Mouse (Mus musculus) neural tube, embryonic 11.5 days (tissue): Measurements from ENCODE around the gene Dysf. TPM values are rescaled to one million over a fixed set of nuclear protein-coding genes. Genes with fewer than 3 reads are reported as not detected.

Experiments used
- ATAC-seq: fragments of 200-750 bp; cut with Nextera tagmentation; 2 replicates; pipeline ENCODE4 v1.8.0; 2017; ENCODE audit warnings: moderate number of reproducible peaks, mild to moderate bottlenecking, moderate TSS enrichment, moderate library complexity; ENCODE audit not compliant: insufficient read depth, low FRiP score, low TSS enrichment
- DNase-seq: peaks from one replicate; pipeline ENCODE4 v3.0.0-alpha.2; 2015; ENCODE audit warnings: low spot score
- H3K27ac ChIP-seq: fragments of 300-500 bp; sonication (generic); 2 replicates; pipeline ENCODE4 v1.5.1; 2014; ENCODE audit warnings: low read depth, mild to moderate bottlenecking, low read length
- H3K27me3 ChIP-seq: fragments of 300-500 bp; sonication (generic); 2 replicates; pipeline ENCODE4 v1.6.1; 2014; ENCODE audit warnings: mild to moderate bottlenecking, low read length, mixed read lengths; ENCODE audit not compliant: control insufficient read depth, insufficient read depth
- H3K36me3 ChIP-seq: fragments of 300-500 bp; sonication (generic); 2 replicates; pipeline ENCODE4 v1.6.1; 2014; ENCODE audit warnings: mild to moderate bottlenecking, low read length, moderate library complexity, mixed read lengths; ENCODE audit not compliant: control insufficient read depth, insufficient read depth
- H3K4me1 ChIP-seq: fragments of 300-500 bp; sonication (generic); 2 replicates; pipeline ENCODE4 v1.6.1; 2014; ENCODE audit warnings: low read length, mixed read lengths; ENCODE audit not compliant: control insufficient read depth, insufficient read depth
- H3K4me2 ChIP-seq: fragments of 300-500 bp; sonication (generic); 2 replicates; pipeline ENCODE4 v1.6.1; 2014; ENCODE audit warnings: low read depth, mild to moderate bottlenecking, moderate library complexity
- H3K4me3 ChIP-seq: fragments of 300-500 bp; sonication (generic); 2 replicates; pipeline ENCODE4 v1.5.1; 2014; ENCODE audit warnings: low read depth, low read length
- H3K9ac ChIP-seq: fragments of 300-500 bp; sonication (generic); 2 replicates; pipeline ENCODE4 v1.6.1; 2014; ENCODE audit warnings: mild to moderate bottlenecking, low read length
- H3K9me3 ChIP-seq: fragments of 300-500 bp; sonication (generic); 2 replicates; pipeline ENCODE4 v1.6.1; 2016; ENCODE audit warnings: low read length; ENCODE audit not compliant: control insufficient read depth
- WGBS: fragments of 180-500 bp; shearing (Covaris S2); extraction: QIAGEN DNeasy Blood & Tissue Kit; methylation state at CpG from one replicate; pipeline ENCODE4 v1.1.7; 2014; 5-methylcytosine and 5-hydroxymethylcytosine counted together
- polyA plus RNA-seq: library from polyadenylated mRNA; unstranded; fragments of >200 nt; fragmentation: Nextera tagmentation; extraction: Ambion mirVana; gene quantifications from 2 replicates; pipeline ENCODE4 v1.2.1, GENCODE M21; 2014

Dysf gene
- polyA plus RNA-seq, 1 experiment from 2014 or later: 6.3 TPM

DNA sequence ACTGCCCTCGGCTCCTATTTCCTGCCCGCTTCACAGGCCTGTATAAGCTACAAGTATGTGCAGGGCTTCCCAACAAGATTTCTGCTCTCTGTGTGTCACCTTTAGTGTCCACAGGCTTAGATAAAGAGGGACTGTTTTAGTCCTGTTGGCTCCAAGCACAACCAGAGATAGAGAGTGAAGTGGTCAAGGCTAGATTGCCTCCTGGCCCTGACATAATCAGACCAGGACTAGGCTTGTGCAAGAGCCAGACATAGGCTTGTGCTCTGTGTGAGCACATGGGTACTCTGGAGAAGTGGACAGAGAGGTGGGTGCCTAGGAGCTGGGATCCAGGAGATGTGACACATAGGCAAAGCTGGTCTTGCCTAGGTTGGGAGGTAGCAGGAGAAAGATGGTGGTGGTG lies 146.1 kb downstream of the Dysf start:
- H3K4me3 ChIP-seq: no peak overlapping the region
- ATAC-seq (no peak), DNase-seq (no peak)
- H3K27me3 ChIP-seq: no peaks in the 10 kb centered on the region
- no peaks in the 10 kb centered on the region for H3K36me3 ChIP-seq
- no peak overlapping the region for H3K4me2 ChIP-seq
- WGBS: 93% methylated on average over 2 of the region's 2 CpGs
- H3K4me1 ChIP-seq: no peaks in the 10 kb centered on the region
- no peaks in the 10 kb centered on the region for H3K9me3 ChIP-seq
- no peak overlapping the region for H3K9ac ChIP-seq
- no peak overlapping the region for H3K27ac ChIP-seq

DNA sequence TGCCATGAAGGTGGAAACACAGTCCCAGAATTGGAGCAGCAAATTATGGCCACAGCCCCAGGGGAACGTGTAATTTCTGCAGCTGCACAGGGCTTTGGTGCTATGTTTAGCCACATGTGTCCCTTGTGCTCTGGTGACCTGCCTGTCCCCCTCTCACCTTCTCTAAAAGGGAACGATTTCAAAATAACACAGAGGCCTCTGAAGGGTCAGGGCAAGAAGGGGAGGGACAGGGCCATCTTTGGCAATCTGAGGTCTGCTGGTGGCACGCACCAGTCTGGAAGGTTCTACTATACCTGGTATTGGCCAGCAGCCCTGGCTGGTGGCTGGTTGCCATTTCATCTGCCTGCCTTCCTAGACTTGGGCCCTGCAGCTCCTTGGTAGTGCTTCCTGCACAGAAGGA lies 147.4 kb downstream of the Dysf start:
- Histone ChIP-seq H3K27ac (no peak overlapping the region), H3K4me3 (no peak overlapping the region), H3K4me2 (no peak overlapping the region), H3K9me3 (no peaks in the 10 kb centered on the region), H3K36me3 (no peaks in the 10 kb centered on the region), H3K9ac (no peak overlapping the region), H3K4me1 (no peaks in the 10 kb centered on the region), H3K27me3 (no peaks in the 10 kb centered on the region)
- DNase-seq: no peak
- no peak for ATAC-seq
- 74% methylated on average over 3 of the region's 3 CpGs for WGBS

DNA sequence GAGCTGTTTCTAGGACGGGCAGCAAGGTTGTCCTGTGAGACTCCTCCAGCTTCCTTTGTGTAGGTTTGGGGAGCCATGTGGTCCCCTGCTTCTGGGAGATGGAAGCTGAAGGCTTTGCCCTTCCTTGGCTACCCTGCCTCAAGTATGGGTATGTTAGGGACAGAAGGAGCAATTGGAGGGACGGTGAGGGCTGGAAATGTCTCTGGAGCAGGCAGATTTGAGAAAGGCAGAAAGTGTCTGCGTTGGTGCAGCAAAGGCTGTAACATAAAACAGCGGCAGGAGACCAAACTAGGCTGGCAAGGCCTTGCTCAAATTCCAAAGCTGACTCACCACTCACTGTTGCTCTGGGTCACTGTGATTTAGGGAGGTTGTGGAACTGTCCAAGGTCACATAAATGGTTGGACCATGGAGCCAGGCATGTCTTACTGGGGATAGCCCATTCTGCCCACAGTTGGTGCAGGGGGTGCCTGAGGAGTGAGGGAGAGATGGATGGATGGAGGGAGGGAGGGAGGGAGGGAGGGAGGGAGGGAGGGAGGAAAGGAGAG lies 148.2 kb downstream of the Dysf start:
- no peak for ATAC-seq
- Histone ChIP-seq H3K36me3 (no peaks in the 10 kb centered on the region), H3K27ac (no peak overlapping the region), H3K4me2 (no peak overlapping the region), H3K9me3 (no peaks in the 10 kb centered on the region), H3K27me3 (no peaks in the 10 kb centered on the region), H3K4me1 (no peaks in the 10 kb centered on the region), H3K4me3 (no peak overlapping the region), H3K9ac (no peak overlapping the region)
- 74% methylated on average over 4 of the region's 4 CpGs for whole genome bisulfite sequencing
- DNase-seq: no peak

DNA sequence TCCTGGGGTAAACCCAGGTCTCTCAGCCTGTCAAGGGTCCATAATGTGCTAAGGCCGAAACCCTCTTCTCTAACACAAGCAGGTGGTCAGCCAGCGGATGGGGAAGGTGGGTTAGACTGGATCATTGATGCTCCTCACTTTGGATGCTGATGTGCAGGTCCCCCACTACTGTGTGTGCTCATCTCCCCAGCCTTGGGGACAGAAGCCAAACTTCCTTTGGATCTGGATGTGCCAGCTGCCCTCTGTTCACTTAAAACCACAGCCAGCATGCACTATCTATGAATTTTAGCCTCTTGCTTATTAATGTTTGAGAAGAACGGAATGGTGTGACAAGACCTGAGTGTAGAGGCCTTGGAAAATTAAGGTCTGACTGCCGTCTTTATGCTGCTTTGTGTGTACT lies 150.7 kb downstream of the Dysf start:
- no peaks in the 10 kb centered on the region for H3K27me3 ChIP-seq
- H3K27ac ChIP-seq: no peak overlapping the region
- no peaks in the 10 kb centered on the region; the same call in 1 of the 2 replicates for H3K9me3 ChIP-seq
- ATAC-seq: no peak
- no peak overlapping the region for H3K9ac ChIP-seq
- H3K4me2 ChIP-seq: no peak overlapping the region
- no peaks in the 10 kb centered on the region for H3K4me1 ChIP-seq
- no peaks in the 10 kb centered on the region for H3K36me3 ChIP-seq
- DNase-seq: no peak
- WGBS: 92% methylated on average over 4 of the region's 4 CpGs
- no peak overlapping the region for H3K4me3 ChIP-seq

DNA sequence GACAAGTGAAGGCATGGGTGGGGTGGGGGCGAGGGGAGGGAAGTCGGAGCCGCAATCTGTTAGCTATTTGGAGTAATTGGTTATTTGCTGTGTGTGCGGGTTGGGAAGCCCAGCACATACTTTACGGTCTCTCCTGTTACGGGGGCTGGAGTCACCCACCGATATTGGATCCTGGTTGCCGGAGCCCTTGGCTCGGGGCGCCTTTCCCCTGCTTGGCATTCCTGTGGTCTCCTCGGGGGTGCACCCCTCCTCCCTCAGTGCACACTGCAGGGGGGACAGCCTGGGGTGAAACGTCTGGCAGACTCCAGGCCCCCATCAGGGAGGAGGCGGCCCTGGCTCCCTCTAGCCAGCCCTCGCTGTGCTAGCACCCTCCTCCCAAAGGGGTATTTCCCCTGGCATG lies 159.2 kb downstream of the Dysf start:
- DNase-seq: no peak

DNA sequence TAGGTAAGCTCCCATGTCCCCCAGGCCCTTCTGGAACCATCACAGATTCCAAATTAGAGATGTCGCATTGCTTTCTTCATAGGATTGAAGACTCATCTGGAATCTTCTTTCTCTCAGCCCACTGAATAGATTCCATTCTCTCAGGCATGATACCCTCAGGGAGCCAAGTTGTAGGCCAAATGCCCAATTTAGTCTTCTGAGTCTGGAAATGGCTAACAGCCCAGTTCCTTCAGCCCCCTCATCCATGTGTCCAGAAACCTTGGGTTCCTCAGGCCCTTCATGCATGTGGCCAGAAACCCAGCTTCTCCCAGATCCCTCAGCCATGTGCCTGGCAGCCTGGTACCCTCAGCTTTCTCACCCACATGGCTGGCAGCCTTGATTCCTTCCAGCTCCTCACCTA lies 160.2 kb downstream of the Dysf start:
- Histone ChIP-seq H3K4me2 (no peak overlapping the region), H3K4me1 (no peaks in the 10 kb centered on the region), H3K4me3 (no peak overlapping the region), H3K27ac (no peak overlapping the region), H3K9ac (no peak overlapping the region), H3K9me3 (no peaks in the 10 kb centered on the region), H3K36me3 (no peaks in the 10 kb centered on the region), H3K27me3 (no peaks in the 10 kb centered on the region)
- no peak for ATAC-seq
- WGBS: 100% methylated on average over 1 of the region's 1 CpGs
- no peak for DNase-seq

More for the DNA sequence above, 159.2 kb downstream of the Dysf start:
- ATAC-seq: no peak
- H3K4me2 ChIP-seq: no peak overlapping the region
- H3K27me3 ChIP-seq: no peaks in the 10 kb centered on the region
- H3K4me1 ChIP-seq: no peaks in the 10 kb centered on the region
- no peaks in the 10 kb centered on the region; the same call in 1 of the 2 replicates for H3K9me3 ChIP-seq
- no peaks in the 10 kb centered on the region for H3K36me3 ChIP-seq
- no peak overlapping the region for H3K27ac ChIP-seq
- 82% methylated on average over 14 of the region's 14 CpGs for WGBS
- no peak overlapping the region for H3K9ac ChIP-seq
- no peak overlapping the region for H3K4me3 ChIP-seq

DNA sequence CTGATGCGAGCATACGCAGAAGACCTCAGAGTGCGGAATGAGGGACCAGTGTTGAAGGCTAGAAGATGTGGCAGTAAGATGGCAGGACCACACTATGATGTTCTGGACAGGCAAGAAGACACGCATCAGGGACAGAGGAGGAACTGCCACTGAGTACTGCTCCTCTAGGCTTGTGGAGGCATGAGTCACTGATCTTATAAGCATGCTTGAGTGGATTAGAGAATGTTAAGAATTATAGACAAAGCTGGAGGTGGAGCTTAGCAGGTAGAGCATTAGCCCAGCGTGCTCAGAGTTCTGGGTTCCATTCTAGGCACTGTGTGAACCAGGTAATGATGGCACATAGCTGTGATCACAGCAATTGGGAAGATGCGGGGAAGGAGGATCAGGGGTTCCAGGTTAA lies 165.2 kb downstream of the Dysf start:
- no peaks in the 10 kb centered on the region for H3K27me3 ChIP-seq
- no peaks in the 10 kb centered on the region for H3K4me1 ChIP-seq
- H3K4me2 ChIP-seq: no peak overlapping the region
- H3K9me3 ChIP-seq: no peaks in the 10 kb centered on the region
- 96% methylated on average over 6 of the region's 6 CpGs for WGBS
- no peak overlapping the region for H3K4me3 ChIP-seq
- no peak overlapping the region for H3K9ac ChIP-seq
- no peak overlapping the region for H3K27ac ChIP-seq
- ATAC-seq: no peak
- no peak for DNase-seq
- H3K36me3 ChIP-seq: no peaks in the 10 kb centered on the region

DNA sequence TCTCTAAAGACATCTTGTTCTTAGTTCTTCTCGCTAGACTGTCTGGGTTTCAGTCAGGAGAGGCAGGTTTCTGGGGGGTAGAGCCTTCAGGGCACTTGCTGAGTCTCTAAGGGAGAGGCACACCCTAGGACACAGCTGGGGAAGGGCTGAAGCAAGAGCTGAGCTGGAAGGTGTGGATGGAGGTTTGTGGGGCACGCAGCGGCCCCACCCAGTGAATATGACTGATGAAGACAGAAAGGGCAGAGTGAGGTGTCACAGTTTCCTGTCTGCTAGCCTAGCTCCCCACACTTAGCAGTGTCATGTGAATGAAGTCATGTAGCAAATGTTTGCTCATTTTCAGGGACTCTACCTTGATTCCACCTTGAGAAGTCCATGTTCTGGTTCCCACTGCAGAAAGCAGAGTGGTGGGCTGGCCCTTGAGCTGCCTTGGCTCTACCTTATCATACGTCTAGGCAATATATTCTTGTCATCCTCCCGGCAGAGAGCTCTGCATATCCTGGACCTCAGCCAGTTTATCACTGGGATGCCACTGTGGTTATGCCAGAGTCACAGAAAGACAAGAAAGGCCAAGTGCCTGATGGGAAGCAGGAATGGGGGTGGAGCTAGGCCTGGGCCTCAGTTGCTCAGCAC lies 170.5 kb downstream of the Dysf start:
- no peak overlapping the region for H3K27ac ChIP-seq
- no peaks in the 10 kb centered on the region for H3K36me3 ChIP-seq
- no peaks in the 10 kb centered on the region for H3K9me3 ChIP-seq
- no peak overlapping the region for H3K4me3 ChIP-seq
- no peaks in the 10 kb centered on the region for H3K4me1 ChIP-seq
- ATAC-seq: no peak
- no peak overlapping the region for H3K9ac ChIP-seq
- H3K4me2 ChIP-seq: no peak overlapping the region
- H3K27me3 ChIP-seq: no peaks in the 10 kb centered on the region
- DNase-seq: no peak
- 83% methylated on average over 5 of the region's 5 CpGs for WGBS

DNA sequence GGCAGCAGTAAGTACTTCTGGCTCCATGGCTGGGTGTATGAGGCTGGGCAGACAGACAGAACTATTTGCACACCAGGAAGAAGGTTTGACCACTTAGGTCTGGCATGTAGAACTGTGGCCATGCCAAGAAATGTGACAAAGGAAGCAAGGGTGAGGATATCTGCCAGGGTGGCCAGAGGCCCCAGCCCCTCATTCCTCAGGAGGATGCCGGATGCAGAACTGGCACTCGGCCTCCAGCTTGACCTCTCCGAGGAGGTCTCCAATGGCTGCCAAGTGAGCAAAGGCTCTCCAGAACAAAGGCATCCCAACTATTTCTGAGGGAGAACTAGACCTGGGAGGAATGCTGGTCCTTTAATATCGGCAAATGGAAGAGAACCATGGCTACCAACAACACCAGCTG lies 173.1 kb downstream of the Dysf start:
- no peak overlapping the region for H3K4me2 ChIP-seq
- no peaks in the 10 kb centered on the region for H3K36me3 ChIP-seq
- ATAC-seq (no peak), DNase-seq (no peak)
- H3K4me1 ChIP-seq: no peaks in the 10 kb centered on the region
- no peak overlapping the region for H3K4me3 ChIP-seq
- no peaks in the 10 kb centered on the region for H3K27me3 ChIP-seq
- no peak overlapping the region for H3K9ac ChIP-seq
- 65% methylated on average over 4 of the region's 4 CpGs for WGBS
- no peaks in the 10 kb centered on the region for H3K9me3 ChIP-seq
- no peak overlapping the region for H3K27ac ChIP-seq
